Mouse (Mus musculus) CH12F3 (cell line): ENCODE data around the gene Peli2.

Experiments used
- in situ Hi-C: fragments of 300-500 bp; cut with MboI; formaldehyde crosslinking; loops from 2 replicates; pipeline ENCODE4 v1.14.3; 2020; ENCODE audit warnings: low sequenced_read_pairs

Peli2 gene

DNA sequence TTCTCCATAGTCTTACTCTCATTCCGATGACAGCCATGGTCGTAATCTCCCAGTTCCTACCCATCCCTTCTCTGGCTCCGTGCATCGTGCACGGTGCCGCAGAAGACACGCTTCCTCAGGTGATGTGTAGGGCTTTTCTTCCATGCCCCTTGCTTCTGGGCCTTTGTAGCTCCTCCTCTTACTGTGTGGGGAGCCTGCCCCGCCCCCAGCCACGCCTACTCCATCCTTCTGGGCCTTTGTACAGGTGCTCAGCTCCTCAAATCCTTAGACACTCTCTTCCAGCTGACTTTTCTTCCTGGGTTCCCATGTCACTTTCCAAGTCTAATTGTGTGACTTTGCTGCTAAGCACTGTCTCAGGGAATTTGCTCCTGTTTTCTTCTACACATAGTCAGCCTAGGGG lies 28.7 kb downstream of the Peli2 start:
- in situ Hi-C loops, result no loop called here

DNA sequence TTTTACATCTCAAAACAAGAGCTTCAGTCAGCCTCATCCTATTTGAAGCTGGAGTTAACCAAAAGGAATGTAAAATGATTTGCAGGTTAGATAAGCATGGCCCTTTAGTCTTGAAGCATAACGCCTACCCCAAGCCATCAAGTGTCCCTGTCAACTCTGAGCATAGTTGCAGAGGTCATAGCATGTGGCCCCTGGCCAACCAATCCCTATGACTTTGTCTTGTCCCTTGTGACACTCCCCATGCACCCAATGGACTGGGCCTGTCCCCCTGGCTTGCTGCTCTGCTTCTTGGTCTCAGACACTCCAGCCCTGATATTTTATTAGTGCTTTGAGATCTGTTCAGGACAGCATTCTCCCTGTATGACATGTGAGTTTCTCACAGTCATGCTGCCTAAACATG lies 30.3 kb downstream of the Peli2 start:
- in situ Hi-C loops, result no loop called here

DNA sequence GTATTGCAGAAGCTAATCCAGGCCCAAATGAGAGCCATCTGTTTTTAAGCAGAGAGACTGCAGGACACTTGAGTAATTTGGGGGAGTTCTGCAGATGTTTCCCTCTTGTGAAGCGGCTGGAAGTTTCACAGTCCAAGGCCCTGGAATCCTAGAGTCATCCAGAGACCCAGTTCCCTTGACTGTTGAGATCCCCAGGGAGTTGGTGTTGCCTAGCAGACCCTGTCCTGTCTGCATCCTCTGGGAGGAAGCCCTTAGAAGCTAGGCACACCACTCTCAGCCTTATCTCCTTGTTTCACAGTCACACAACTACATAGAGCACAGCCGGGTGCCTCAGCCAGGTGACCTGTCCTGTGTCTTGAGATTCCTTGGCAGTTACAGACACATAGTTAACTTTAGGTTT lies 30.9 kb downstream of the Peli2 start:
- in situ Hi-C loops, result no loop called here

DNA sequence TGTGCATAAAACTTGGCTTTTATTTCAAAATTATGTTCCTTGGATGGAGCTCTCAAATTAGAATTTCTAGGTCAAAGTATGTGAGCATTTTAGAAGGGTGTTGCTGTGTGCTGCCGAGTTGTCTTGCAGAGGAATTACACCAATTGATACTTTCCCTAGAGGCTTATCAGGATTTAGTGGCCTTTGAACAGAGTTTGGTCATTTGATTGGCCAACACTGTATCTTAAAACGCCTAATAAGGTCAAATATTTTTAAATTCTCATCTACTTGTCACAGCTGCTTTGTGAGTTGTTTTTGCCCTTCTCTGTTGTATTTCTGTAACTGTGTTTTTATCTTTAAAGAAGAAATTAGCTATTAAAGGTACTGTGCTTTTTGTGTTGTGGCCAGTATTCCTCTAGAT lies 32.4 kb downstream of the Peli2 start:
- in situ Hi-C loops, result no loop called here

DNA sequence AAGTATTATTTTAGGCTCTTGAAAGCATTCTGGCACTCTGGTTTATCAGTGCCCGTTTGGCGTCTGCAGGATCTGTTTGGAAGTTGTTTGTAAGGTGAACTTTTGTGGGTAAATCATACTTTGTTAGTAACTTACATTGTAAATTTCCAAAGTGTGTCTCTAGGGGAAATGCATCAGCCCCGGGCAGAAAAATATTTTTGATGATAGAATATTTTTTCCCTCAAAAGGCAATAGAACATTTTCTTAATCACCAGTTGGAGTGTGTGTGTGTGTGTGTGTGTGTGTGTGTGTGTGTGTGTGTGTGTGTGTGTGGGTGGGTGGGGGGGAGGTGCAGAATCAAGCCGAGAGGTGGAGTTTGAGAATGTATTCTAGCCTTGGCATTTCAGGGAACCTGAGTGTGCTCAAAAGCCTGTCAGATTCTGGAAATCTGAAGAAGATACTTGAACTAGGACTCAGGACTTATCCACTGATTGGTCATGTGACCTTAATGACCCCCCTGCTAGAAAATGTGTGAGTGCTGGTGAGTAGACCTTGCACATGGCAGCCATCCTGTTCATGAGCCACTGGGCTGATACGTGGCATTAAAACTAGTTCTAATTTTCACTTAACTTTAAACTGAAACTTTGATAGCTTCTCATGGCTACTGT lies 33.4 kb downstream of the Peli2 start:
- in situ Hi-C loops, result no loop called here

DNA sequence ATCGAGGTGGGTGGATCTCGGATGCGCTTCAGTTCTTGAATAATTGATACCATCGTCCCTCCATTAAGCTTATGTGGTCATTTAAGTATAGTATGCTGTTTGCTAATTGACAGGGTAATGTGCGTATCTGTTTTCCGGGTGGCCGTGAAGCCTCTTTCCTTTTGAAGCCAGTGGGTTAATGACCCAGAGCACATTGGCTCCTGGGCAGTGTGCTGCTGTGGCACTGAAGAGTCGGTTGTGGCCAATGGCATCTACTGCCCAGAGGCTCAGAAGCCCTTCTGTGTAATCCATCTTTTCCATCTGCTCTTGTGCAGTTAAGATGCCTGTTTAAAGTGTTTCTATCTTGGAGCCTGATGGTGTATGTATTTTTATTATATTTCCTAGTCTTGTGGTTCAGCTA lies 34.0 kb downstream of the Peli2 start:
- in situ Hi-C loops, result no loop called here

DNA sequence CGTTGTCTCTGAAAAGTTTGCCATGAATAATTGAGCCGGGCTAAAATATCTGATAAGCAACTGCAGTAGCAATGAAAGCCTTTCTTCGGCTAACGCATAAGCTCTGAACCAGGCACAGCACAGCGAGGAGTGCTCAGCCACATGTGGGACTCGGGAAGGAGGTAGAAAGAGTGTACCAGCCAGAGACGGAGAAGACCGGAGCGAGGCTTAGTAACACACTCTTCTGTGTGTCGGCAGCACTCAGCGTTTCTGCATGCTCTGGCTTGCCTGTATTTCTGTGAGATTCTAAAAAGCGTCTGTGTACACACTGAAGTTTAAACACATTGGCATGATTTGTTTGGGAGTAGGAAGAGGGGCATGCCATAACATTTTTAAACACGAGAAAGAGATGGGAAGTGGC lies 34.5 kb downstream of the Peli2 start:
- in situ Hi-C loops, result no loop called here

DNA sequence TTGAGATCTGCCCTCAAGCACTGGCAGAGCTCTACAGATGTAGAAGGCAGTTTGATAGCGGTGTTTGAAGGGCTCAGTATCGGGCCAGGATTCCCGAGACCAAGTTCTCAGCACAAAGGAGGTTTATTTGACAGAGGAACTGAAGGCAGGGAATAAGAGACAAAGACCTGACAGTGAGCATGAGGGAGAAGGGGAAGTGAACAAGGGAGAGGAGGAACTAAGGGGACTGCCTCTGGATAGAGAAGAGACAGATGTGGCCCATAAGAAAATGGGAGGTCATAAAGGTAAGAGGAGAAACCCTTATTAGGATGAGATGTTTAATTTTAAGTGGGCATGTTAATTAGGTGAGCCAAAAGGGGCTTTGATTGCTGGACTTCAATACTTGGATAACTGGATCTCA lies 36.5 kb downstream of the Peli2 start:
- in situ Hi-C loops, result no loop called here

DNA sequence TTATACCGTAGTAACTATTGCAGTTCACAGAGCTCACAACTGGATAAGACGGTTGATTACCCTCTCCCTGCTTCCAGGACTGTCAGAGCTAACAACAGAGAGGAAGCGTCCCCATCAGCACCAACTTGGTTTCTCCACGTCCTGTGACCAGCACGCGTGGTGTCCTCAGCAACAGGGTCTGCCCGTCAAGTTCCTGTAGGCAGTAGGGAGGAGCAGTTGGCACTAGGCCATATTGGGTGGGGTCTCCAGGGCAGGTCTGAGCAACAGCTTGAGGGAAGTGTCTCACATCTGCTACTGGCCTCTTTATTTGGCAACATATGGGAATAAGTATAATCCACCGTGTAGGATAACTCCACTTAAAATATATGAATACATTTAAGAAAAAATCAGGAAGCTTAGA lies 37.2 kb downstream of the Peli2 start:
- in situ Hi-C loops, result no loop called here

DNA sequence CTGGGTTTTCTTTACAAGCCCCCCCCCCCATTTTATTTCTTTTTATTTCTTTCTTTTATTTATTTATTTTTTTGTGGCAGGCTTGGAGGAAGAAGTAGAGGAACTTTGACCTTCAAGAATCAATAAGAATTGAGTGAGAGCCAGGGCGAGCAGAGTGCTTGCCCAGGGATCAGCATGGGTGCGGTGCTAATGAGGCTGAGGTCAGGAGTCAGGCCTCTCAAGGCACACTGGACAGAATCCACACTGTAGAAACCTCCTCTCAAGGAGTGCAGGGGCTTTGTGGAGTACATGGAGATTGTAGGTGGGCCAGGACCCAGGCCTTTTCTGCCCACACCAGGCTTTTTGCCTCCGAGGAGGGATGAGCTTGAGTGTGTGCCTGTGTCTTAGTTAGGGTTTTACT lies 38.8 kb downstream of the Peli2 start:
- in situ Hi-C loops, result no loop called here

DNA sequence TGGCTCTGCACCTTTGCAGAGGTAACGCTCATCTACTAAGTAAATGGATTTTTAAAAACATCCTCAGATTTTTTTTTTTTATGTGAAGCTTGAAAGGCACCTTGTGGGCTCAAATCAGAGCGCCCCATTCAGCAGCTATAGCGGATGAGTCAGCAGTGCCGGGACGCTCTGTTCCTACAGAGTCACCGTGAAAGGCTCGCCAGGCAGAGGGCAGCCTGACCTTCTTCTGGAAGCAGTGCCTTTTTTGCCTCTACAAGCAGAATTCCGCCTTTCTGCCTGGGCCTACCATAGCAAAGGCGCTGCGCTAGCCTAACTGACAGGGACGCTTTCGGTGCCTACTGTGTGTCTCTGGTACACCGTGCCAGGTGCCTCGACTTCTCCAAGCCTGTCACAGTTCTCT lies 41.8 kb downstream of the Peli2 start:
- in situ Hi-C loops, result no loop called here

DNA sequence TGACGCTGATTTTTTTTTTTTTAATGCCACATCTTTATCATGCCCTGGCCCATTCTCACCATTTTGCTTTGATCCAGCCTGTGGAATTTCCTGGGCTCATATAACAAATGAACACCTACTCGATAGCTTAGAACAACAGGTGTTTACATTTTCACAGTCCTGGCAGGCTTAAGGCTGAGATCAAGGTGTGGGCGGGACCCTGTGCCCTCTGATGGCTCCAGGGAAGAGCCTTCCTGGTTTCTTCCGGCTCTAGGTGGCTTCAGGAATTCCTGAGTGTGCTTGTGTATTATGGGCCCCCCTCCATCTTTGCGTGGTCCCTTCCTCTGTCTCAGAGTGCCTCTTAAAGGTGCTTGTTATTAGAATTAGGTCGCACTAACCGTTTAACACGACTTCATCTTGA lies 44.3 kb downstream of the Peli2 start:
- in situ Hi-C loops, result no loop called here

DNA sequence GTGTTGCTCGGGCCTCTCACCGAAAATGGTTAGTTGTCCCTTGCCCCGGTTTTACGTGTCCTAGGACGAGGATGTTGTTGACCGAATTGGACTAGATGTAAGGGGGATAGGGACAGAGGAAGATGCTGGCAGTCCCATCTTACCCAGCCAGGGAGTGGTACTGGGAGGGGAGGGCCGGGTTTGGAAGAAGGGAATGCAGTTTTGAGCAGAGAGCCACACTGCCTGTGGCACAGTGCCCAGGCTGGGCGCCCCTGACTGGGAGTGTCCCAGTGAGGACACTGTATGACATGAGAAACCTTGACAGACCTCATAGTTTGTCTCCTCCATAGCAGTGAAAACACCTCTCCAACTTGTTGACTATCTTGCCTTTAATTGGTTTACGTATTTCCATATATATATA lies 45.8 kb downstream of the Peli2 start:
- in situ Hi-C loops, result no loop called here

DNA sequence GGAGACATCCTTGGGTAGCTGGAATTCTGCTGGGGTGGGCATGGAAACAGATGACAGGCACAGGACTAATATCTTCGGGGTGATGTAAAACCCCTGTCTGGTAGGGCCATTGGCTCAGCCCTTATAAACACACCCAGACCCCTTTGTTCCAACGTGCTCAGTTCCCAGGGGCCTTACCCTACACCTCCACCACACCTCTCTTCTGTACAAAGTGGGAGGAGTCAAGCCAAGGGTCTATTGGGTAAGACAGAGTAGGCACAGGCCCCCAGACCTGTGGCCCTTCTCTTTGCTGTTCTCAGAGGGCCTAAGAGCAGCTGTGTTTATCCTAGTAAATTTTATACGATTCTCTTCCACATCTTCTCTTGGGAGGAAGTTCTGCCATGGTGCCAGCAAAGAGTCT lies 46.4 kb downstream of the Peli2 start:
- in situ Hi-C loops, result no loop called here

DNA sequence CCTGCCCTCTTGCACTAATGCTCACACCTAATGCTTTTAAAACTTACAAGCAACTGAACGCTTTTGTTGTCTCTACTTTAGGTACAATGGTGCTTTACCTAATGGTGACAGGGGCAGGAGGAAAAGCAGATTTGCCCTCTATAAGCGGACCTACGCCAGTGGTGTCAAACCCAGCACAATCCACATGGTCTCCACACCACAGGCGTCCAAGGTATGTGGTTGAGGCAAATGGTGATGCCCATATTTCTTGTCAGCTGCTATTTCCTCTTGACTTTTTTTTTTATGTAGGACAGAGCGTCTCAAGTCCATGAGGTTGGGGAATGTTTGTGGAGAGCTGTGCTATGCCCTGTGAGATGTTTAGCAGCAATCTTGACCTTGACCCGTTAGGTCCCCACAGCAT lies 47.5 kb downstream of the Peli2 start:
- in situ Hi-C loops, result no loop called here

DNA sequence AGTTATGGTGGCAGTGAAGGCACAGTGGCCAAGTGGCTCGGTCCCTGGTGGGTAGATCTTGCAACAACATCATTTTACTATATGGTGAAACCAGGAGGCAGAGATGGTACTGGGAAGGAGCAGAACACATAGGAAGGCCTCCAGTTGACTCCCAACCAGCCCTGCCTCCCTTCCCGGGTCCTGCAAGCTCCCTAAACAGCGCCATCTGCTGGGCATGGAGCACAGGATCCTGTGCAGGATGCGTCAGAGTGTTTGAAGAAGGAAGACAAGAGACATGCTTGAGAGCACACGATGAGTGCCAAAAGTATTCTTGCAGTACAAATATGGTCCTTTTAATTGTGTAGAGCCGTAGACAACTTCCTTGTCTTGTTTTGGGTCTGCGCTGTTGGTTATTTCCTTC lies 49.3 kb downstream of the Peli2 start:
- in situ Hi-C loops, result no loop called here

DNA sequence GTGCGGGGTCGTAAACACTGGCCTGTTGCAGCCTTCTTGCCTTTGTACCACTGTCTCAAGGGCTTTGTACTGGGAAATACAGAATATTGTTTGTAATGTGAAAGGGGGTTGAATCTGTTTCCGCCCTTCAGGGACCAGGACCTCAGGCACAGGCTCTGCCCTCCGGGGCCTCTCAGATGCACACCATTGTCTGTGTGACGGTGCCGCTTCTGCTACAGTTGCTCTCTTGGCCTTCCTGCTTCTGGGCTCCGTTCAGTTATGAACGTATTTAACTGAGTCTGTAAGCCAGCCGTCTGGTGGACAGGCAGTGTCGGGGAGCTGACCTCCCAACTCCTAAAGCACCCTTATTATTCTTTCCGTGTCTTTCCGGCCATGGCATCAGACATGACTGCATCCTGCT lies 50.6 kb downstream of the Peli2 start:
- in situ Hi-C loops, result no loop called here

DNA sequence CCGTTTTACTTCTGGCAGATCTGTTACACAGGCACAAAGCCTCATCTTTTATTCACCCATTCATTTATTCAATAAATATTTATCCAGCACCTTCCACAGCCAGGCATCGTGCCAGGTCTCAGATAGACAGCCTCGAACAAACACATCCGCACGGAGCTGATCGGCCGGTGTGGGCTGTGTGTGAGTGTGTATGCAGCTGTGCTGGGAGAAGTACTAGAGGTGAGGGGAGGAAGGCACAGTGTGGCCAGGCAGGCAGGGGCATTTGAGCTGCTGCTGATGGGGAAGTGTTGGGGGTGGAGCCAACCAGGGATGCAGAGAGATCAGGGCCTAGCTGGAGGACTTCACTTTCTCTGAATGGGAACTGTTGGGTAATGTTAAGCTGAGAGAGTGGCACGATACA lies 51.4 kb downstream of the Peli2 start:
- in situ Hi-C loops, result no loop called here

DNA sequence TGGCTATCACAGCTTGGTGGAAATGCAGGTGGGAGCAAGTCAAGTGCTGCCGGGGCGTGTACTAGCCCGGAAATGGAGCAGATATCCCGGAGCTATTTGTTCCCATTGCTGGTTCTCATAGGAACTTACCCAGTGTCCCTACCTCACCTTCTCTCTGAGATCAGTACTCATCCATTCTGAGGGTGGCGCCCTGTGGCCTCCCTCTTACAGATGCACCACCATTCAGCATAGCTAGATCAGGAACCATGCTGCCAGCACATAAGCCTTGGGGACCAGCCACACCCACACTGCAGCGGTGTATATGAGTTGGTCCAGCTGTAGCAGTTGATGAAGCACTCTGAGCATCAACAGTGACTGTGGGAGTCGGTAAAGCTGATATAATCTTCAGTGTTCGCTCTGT lies 52.3 kb downstream of the Peli2 start:
- in situ Hi-C loops, result no loop called here

DNA sequence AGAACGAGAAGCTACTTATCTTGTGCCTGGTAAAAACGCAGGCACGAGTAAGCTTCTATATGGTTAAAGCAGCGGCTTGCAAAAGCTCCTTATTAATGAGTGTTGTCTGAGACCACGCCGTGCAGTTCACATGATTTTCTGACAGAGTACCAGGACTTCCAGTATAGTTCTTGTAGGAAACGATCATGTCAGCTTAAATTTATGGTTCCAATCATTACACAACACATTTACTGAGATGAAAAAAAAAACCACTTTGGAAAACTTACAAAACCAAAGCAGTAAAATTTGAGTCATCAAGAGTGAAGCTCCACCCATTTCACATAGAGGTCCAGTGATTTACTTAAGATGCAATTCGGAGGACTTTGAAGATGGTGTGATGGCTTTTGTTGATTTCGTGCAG lies 53.2 kb downstream of the Peli2 start:
- in situ Hi-C loops, result no loop called here

DNA sequence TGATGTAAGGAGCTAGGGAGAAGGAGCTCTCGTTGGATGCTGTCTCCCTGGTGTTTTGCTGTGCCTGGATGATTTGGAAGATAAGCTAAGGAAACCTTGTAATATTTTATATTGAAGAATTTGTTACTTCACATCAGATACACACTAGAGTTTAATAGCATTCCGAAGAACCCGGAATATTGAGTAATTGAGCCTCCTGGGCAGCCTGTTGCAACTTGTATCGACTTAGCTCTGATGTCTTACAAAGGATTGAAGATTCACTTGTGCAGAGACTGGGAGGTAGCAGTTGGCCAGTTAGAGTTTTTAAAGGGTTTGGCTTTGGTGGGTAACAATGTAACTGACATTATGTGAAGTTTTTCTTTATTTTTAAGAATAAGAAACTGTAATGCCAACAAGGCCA lies 53.7 kb downstream of the Peli2 start:
- in situ Hi-C loops, result no loop called here

DNA sequence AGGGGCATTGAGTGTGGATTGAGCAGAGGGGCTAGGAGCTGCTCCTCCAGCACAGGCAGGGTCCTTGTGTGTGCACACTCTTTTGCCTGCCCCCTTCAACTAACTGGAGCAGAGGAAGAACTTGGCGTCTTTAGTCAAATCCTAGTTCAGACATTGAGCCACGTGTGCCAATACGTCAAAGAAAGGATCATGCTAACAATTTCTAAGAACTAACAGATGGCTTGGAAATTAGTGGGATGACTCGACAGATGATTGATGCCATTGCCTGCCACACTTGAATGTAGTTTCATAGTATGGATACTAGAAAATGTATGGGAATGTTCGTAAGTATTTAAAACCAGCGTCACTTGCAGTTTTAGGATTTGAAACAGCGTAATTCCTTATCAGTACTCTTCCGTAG lies 54.5 kb downstream of the Peli2 start:
- in situ Hi-C loops, result no loop called here

DNA sequence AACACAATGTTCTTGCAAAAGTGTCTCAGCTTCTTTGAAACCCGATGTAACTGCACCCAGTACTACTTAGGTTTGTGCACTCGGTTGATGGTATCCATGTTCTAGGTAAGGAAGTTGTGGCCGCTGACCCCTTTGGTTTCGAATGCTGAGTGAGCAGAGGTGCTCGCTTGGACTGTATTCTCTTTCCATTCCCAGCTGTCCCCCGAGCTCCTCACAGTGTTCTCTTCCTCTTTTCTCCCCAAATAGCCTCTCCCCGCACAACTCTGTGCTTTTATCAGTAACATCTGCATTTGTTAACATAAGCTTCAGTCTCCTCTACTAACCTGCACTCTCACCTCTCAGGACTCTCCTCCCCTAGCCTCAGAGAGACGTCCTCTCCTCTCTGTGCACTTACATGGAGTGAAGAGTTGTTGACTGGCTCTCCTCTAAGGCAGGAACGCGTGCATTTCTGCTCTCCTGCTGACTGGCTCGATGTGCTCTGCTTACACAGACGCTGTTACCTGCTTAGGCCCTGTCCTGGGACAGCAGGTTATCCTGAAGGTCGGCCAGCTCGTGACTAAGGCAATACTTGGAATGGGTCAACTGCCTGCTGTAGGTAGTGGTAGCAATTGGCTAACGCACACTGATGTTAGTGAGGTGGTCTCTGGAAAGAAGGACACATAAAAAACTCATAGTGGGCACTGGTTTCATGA lies 57.8 kb downstream of the Peli2 start:
- in situ Hi-C loops, result no loop called here
